Mouse (Mus musculus) adrenal gland (tissue): ENCODE data around the gene Bcl9.

Source experiments
- intact Hi-C: fragments of 180-260 bp; cut with DNase I; formaldehyde crosslinking; loops from one replicate; pipeline ENCODE4 v1.15.1; 2025

Gene Bcl9

DNA sequence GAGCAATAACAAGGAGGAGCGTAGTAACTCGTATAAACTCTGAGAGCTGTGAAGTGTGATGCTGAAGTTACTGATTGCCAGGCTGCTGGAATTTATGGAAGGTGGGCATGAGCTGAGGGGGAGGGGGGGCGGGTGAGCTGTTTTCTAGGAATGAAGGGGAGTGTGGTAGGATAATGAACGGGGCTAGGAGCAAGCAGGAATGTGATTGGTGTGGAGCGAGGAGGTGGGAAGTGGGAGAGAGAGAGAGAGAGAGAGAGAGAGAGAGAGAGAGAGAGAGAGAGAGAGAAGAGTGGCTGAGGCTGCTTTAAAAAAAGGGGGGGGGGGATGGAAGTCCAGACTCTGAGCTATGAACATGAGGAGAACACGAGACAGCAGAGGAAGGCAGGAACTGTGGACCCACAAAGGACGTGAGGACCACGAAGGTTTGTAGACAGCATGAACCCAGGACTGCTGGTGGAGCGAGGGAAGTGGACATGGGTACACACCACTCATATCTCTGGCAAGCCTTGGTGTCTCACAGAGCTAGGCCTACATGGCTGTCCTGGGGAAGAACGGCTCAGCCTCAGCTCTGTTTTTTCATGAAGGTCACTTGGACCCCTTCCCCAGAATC is 1.2 kb upstream of the Bcl9 start:
- intact Hi-C loops, result loop anchor here (5.0 kb wide), 2 partner anchors 33 to 142 kb away; partner anchors contain the start of gene Acp6

DNA sequence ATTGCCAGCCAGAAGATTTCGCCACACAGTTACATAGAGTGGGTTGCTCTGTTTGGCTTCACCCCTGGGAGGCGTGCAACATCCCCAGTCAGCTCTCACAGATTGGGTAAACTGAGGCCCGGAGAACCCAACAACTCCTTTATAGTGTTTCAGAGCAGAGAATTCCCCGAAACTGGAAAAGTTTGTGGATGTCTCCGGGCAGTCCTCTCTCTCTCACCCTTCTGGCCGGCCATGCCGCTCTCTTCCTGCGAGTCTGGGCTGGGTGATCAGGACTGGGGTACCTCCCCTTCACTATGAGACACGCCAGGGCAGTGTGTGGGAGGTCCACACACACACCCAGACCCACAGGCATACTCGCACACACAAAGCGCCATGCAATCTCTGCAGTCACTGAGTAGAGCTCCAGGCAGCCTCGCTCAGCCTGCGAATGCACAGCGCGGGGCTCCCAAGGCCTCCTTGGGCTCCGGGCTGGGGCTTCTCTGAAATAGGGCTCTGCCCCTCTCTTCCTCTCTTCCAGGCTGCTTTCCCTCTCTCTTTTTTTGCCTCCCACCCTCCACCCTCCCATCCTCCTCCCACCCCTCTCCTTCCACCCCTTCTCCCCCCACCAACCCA is 670 bp downstream of the Bcl9 start:
- intact Hi-C loops, result loop anchor here (2.0 to 5.0 kb wide), 3 partner anchors 35 to 140 kb away; partner anchors contain the start of gene Acp6

DNA sequence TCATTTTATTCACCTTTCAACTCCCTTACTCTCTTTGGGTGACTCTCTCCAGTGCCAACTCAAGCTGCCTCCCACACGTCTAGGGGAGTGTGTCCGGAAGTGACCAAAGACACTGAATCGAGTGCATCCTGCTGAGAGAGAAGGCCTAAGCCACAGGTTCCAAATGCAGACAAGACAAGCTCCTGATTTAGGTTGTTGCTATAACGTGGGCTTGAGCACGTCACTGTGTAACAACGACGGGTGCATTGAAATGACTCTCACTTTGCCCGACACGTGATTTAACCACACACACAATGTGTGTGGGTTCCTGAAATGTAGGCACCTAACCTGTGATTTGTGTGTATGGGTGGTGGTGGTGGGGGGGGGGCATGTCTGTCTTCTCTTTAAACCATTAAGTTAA is 3.4 kb downstream of the Bcl9 start:
- intact Hi-C loops, result no loop called here

DNA sequence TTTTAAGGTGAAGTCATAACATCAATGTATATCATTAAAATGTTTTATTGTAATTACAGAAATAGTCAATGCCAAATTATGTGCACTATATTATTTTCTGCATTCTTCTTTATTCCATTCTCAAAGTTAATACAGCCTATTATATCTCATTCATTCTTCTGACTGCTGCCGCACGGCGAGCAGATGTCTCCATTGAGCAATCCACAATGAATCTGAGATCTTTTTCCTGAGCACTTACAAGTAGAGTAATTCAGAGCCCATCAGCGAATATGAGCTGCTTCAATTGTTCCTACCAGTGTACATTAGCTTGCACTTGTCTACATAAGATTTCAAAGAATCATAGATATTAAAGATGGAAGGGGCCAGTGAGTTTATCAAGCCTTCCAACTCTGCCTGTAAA is 12.8 kb downstream of the Bcl9 start:
- intact Hi-C loops, result no loop called here

DNA sequence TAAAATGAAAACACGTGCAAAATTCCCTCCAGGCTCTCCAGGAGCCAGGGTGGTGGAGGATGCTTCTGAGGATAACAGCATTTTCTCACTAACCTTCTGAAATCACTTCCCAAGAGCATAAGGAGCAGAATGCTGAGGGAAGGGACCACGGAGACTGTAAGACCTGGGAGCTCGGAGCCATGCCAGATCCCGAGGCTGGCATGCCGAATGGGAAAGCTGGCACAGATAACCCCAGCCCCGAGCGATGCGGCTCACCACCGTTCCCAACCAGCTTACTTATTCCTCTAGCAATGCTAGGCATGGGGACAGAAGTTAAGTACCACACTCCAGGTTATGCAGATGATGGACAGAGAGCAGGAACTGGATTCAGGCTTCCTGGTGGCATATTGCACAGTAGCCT is 13.7 kb downstream of the Bcl9 start:
- intact Hi-C loops, result no loop called here

DNA sequence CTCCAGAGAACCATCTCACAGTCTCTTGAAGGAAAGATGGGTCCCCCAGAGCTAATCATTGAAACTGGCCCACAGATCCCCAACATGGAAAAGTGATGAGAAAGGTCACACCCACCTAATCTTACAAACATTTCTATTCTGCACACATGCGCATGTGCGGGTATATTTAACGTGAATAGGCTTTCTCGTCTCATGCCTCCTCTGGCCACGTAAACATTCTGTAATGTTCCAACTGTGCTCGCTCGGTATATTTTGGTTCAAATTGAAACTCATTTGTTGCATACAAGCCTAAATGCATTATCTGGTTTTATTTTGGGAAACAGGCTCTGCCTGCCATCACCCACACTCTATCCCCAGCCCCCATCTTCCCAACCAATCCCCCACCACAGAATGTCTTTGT is 16.3 kb downstream of the Bcl9 start:
- intact Hi-C loops, result no loop called here

DNA sequence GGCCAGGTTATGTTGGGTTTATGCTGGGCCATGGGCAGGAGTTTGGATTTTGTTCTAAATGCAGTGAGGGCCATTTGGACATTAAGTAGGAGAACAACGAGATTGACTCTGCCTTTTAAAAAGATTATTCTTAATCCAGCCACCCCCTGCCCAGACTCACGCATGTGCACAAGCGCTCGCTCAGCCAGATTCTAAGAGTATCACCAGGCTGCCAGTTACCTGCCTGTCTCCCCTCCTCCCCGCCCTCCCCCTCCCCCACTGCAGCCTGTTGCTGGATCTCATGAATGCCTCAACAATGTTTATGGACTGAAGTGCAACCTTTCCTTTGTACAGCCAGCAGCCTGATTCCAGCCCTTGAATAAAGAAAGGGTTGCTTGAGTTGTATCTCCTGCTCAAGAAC is 22.0 kb downstream of the Bcl9 start:
- intact Hi-C loops, result no loop called here

DNA sequence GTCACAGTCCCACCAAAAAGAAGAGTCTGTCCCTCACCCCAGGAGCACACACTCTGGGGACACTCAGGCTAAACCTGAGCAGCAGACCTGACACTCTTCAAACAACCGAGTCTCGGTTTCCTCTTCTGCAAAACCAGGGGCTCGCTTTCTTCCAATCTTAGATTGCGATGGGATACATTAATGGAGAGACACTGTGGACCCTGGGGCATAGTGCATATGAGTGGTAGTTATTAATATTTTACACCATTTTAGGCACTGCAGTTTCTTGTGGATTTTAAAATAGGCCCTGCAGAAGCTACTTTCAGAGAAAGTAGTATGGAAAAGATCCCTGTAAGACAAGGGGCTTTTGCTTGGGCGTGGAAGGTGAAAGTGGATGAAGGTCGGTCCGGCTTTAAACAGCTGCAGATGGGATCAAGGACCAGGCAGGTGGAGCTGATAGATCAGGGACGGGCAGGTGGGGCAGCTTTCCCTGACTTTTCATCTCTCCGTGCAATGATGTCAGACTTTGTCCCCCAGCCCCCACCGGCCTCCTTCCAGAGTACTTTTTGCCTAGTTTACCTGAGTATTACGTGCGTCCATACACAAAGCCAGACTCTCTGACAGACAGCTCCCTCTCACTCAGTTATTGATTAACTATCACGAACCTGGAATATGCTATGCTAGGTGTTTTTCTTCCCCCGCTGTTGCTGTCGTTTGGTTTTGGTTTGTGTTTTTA is 23.0 kb downstream of the Bcl9 start:
- intact Hi-C loops, result no loop called here

DNA sequence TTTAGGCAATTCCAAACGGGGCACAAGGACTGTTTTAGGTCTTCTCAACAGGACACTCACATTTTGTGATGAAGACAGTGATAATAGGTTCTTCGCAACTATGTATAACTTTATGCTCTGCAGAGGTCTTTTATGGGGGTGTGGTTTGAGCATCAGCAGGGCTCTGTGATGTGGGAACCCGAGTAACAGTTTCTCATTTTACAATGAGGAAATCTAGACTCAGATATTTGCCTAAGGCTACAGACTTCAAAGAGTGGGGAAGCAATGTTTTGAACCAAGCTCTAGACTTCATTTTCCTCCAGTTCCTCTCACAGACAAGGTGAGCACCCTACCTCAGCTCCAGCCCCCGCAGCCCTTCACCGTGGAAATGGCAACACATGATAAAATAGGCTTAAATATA is 23.8 kb downstream of the Bcl9 start:
- intact Hi-C loops, result no loop called here

DNA sequence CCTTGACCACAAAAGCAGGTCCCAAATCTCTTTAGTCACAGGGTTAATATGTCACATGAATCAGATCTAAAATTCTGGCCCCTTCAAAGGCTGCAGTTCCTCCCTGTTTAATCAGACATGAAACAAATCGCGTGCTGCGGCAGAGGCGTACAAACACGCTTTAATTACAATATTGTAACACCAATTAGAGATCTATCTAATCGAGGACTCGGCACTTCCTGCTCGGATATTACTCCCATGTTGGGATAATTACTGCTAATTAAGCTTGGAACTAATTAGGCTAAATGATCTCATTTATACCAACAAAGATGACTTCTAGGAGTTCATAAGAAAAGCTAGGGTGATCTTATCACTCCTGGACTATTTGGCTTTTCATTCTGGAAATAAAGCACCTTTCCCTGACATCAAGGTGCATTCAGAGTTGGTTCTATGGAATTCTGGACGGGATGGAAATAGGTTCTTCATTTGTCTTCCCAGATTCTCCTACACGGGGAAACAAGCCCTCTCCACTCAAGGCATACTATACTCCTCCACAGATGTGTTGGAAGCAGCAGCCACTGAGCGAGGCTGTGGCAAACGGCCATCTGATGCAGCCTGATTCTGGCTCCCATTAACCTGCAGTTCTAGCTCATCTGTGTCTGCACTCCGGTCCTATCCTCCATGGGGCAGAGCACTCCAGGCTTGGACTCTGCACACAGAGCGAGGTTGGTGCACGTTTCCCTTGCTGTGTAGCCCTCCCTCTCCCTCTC is 31.9 kb downstream of the Bcl9 start:
- intact Hi-C loops, result no loop called here

DNA sequence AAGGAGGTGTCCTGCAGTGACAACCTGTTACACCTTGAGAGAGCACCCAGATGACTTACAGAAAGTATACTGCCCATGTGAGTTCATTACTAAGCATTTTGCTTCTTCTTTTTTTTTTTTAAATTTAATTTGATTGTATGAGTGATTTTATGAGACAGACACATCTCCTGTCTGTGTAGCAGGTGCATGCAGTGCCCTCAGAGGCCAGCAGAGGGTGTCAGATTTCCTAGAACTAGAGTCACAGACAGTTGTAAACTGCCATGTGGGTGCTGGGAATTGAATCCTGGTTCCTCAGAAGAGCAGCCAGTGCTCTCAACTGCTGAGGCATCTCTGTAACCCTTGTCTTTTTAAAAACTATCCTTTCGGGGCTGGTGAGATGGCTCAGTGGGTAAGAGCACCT is 35.5 kb downstream of the Bcl9 start:
- intact Hi-C loops, result no loop called here

DNA sequence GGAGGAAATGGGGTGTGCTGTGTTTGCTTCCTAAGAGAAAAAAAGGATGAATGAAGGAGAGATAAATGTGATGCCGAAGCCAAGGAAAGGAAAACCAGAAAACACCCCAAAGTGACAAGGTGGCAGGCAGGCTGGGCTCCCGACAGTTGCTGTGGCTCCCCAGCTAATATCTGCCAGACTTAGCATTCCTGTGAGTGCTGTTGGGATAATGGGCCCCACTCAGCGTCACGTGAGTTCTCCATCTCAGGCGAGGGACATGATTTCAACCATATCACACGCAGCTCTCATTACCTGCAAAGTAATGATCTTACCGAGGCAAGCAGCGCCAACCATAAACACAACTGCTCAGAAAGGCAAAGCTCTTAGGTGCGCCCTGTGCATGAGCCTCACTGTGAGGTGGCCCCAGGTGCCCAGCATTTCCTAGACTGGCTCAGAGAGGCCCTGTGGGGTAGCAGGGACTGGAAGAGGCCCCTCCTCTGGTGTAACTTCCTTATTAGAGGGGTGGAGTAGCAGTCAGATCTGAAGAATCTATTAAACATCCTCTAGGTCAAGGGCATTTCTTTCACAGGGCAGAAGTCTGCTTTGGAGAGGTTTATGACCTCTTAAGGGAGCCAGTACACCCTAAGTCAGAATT is 41.9 kb downstream of the Bcl9 start:
- intact Hi-C loops, result no loop called here

DNA sequence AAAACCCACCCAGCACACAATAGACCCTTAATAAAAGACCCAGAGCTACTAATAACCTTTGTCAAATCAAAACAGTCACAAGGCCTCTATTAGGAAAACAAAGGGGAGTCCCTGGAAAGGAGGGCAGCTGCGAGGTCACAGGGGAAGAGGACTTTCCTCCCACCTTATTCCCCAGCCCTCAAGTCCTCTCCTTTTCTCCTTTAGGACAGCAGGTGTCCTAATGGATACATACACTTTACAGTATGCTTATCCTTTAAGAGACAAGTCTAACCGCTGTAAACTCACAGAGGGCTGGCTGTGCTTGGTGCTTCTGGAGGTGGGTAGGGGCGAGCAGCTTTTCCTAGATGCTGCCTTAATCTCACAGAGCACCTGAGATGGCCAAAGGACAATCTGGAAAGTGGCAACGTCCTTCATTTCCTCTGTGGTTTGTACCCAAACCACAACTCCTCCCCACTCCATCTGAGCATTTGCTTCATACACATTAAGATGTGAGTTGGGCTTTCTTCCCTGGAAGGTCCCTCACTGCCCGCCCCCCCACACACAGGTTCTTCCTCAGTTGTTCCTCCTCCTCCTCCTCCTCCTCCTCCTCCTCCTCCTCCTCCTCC is 42.8 kb downstream of the Bcl9 start:
- intact Hi-C loops, result no loop called here

DNA sequence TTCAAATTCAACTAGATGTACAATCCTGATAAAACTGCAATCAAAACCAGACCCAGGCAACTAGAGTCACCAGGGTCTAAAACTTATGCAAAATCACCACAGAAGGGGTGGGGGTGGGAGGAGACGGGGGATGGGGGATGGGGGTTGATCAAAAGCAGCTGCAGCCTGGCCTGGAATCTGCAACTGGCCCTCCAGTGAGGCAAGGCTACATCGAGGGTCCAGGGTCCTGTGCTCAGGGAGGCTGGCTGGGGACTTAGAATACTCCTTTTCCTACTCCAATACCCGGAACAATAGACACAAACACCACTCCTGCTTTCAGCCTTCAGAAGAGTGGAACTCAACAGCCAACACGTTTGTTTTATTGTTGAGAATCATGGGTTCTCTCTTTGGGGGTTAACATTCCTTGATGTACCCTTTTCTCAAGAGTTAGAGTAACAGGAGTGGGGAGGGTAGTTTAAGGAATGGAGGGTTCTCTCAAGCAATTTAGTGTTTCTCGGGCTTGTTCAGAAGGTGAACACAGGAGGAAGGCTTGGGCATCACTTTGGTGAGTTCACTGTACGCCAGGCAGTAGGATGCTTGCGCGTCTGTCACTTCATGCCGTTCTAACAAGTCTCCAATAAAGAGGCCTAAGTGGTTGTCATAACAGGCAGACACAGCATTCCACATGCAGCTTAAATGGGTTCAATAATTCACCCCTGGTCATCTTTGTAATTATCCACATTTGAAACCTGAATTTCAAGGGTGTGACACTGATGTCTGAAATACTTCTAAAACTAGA is 43.7 kb downstream of the Bcl9 start:
- intact Hi-C loops, result no loop called here

DNA sequence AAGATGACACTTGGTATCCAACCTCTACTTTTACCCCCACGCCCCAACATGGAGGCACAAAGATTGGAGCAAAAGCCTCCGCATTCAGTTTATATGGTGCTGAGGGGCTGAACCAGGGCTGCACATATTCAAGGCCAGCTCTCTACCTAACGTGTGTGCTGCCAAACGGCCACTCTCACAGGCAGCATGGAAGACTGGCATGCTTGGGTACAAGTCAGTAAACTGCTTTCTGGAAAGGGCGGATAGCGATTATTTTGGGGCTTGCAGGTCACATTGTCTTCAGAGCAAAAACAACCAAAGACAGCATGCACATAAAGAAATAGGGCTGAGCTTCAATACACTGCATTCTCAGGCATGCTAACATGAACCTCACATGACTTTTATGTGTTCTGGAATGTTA is 44.8 kb downstream of the Bcl9 start:
- intact Hi-C loops, result no loop called here

DNA sequence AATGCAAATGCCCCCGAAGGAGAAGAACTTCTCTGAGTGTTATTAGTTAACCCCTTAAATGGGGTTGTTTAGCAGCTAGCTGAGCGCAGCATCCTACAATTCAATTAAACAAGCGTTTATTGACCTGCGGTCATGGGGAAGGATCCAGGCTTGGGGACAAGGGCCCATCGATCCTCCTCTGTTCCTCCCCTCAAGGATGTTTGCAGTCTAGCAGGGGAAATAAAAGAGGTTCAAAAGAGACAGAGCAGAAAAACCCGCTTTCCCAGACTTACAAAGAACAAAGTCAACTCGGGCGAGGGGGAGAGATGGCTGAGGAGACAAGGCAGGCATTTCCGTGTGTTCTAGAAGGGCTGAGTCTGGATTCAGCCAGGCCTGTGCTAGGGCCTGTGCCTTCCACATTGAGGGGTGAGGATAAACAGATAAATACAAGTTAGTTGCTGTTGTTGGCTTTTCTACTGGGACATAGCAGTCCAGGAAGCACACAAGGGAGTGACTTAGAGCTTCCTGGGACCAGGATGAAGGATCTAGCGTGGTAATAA is 55.0 kb downstream of the Bcl9 start:
- intact Hi-C loops, result no loop called here

DNA sequence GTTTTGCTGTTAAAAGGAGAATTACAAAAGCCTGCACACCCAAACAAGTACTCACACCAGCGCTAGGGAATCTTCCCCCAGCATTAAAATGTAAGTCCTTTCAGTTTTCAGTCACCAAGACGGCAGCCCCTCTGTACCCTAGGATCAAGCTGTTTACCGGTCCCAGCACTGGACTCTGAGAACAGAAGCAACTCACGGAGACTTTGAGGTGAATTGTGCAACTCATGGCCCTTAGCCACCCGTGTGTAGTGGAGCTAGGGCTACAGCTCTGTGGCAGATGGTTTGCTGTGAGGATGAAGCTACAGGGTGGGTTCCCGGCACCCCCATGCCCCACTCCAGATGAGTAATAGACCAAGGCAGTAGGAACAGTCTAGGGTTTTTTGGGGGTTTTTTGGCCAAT is 55.9 kb downstream of the Bcl9 start:
- intact Hi-C loops, result no loop called here

DNA sequence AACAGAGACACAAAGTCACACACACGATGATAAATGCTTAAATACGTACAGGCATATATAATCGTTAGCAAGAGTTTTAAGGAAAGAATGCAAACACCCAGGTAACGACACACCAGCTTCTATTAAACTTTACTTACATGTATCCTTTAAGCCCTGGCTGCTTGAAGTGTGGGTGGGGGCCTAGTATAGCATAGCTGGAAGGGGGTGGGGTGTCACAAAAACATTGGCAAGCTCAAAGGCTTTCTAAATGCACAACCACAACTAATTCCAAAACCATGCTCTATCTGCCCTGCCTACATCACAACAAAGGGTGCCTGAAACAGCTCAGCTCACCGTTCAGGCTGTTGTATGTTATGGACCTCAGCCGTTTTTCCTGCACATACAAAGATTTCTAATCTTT is 57.9 kb downstream of the Bcl9 start:
- intact Hi-C loops, result no loop called here

DNA sequence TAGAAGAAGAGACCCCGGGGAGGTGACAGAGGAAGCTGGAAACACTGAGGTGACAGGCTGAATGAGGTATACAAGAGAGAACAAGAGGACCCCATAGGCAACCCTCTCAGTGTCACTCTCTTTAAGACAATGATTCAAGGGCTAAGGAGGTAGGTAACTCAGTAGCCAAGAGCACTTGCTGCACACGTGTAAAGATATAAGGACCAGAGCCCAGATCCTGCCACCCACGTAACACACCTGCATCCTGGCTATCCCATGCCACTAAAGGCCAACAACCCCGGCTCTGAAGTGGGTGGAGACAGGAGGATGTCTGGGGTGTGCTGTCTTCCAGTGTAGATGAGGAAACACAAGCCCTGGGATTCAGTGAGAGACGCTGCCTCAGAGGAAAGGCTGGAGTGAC is 58.4 kb downstream of the Bcl9 start:
- intact Hi-C loops, result no loop called here

DNA sequence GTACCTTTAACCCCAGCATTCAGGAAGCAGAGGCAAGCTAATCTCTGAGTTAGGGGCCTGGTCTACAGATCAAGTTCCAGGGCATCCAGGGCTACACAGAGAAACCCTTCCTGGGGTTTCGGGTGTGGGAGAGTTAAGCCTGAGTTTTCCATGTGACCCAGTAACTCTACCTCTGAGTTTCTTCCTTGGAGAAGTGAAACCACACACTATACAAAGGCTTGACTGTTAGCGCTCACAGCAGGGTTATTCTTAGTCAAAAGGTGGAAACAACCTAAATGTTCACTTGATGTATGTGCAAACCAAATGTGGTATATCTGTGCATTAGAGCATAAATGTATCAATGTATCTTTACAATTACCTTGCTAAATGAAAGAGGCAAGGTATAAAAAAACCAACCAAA is 59.2 kb downstream of the Bcl9 start:
- intact Hi-C loops, result no loop called here
